Mouse (Mus musculus): Measurements from ENCODE around the gene Snx14. TPM values are rescaled to one million over a fixed set of nuclear protein-coding genes. Genes with fewer than 3 reads are reported as not detected.

Snx14 gene
- 10 to 100 TPM; 17.4 to 18.2 TPM for total RNA-seq (2023)

GRCm38 (mm10) chr9:88438555-88439237 lies at the start of gene Snx14:
Gene Snx14 (minus strand): TSS chr9:88438958.

GRCm38 (mm10) chr9:88482230-88482828 lies 43.6 kb upstream of the Snx14 start, which contains the start of gene Syncrip:
Gene Syncrip (minus strand): TSS chr9:88482574.

GRCm38 (mm10) chr9:88326930-88327901 lies 111.5 kb downstream of the Snx14 start, which contains the start of gene Nt5e:
Gene Nt5e (plus strand): TSS chr9:88327197.

Other genes starting within 250 kb of the Snx14 start
- gene Nt5e, start 111.8 kb downstream of the Snx14 start, total RNA-seq (2023): 10 to 100 TPM; 61.2 to 67.0 TPM
- gene Gm20537, start 17.7 kb upstream of the Snx14 start, total RNA-seq (2023): 1 to 10 TPM in 1 of 2 experiments, not detected in 1; 2.3 TPM
- 10 to 100 TPM; 60.8 to 64.5 TPM for gene Syncrip, start 43.6 kb upstream of the Snx14 start, total RNA-seq (2023)
- 10 to 100 TPM in 1 of 2 experiments, 1 to 10 TPM in 1; 9.9 to 12.7 TPM for gene Zfp949, start 109.1 kb upstream of the Snx14 start, total RNA-seq (2023)
- gene Trim43a, start 141.9 kb upstream of the Snx14 start, total RNA-seq (2023): not detected